Mouse (Mus musculus) forebrain, embryonic 14.5 days (tissue): ENCODE data around the gene Gabarap. TPM values are rescaled to one million over a fixed set of nuclear protein-coding genes. Genes with fewer than 3 reads are reported as not detected.

Experiments used
- ATAC-seq: fragments of 200-750 bp; cut with Nextera tagmentation; 2 replicates; pipeline ENCODE4 v1.8.0; 2017; ENCODE audit warnings: mild to moderate bottlenecking, moderate library complexity
- DNase-seq: peaks from one replicate; pipeline ENCODE4 v3.0.0-alpha.2; 2015; ENCODE audit warnings: low spot score
- H3K27ac ChIP-seq: fragments of 300-500 bp; sonication (generic); 2 replicates; pipeline ENCODE4 v1.5.1; 2014; ENCODE audit warnings: low read depth, mild to moderate bottlenecking, control low read depth, low read length, moderate library complexity
- H3K27me3 ChIP-seq: fragments of 300-500 bp; sonication (generic); replicated peaks from 2 replicates; pipeline ENCODE4 v1.6.1; 2014; ENCODE audit warnings: low read length, control low read depth, mixed read lengths; ENCODE audit not compliant: control insufficient read depth, insufficient read depth
- H3K36me3 ChIP-seq: fragments of 300-500 bp; sonication (generic); 2 replicates; pipeline ENCODE4 v1.6.1; 2014; ENCODE audit warnings: low read length, control low read depth; ENCODE audit not compliant: control insufficient read depth, insufficient read depth
- H3K4me1 ChIP-seq: fragments of 300-500 bp; sonication (generic); 2 replicates; pipeline ENCODE4 v1.6.1; 2014; ENCODE audit warnings: antibody characterized with exemption, low read length, control low read depth; ENCODE audit not compliant: control insufficient read depth, insufficient read depth
- H3K4me2 ChIP-seq: fragments of 300-500 bp; sonication (generic); 2 replicates; pipeline ENCODE4 v1.6.1; 2014; ENCODE audit warnings: mild to moderate bottlenecking, control low read depth, low read length
- H3K4me3 ChIP-seq: fragments of 300-500 bp; sonication (generic); 2 replicates; pipeline ENCODE4 v1.5.1; 2014; ENCODE audit warnings: low read depth, low read length, control low read depth
- H3K9ac ChIP-seq: fragments of 300-500 bp; sonication (generic); 2 replicates; pipeline ENCODE4 v1.6.1; 2014; ENCODE audit warnings: mild to moderate bottlenecking, low read length, control low read depth, moderate library complexity
- H3K9me3 ChIP-seq: fragments of 300-500 bp; sonication (generic); replicated peaks from 2 replicates; pipeline ENCODE4 v1.6.1; 2016; ENCODE audit warnings: low read length, control low read depth, mixed read lengths; ENCODE audit not compliant: control insufficient read depth
- WGBS: fragments of 180-500 bp; shearing (Covaris S2); extraction: QIAGEN DNeasy Blood & Tissue Kit; methylation state at CpG from one replicate; pipeline ENCODE4 v1.1.7; 2014; 5-methylcytosine and 5-hydroxymethylcytosine counted together
- polyA plus RNA-seq: library from polyadenylated mRNA; unstranded; fragments of >200 nt; fragmentation: Nextera tagmentation; extraction: Ambion mirVana; gene quantifications from 2 replicates; pipeline ENCODE4 v1.2.1, GENCODE M21; 2014

Gene Gabarap
- polyA plus RNA-seq, 1 experiment from 2014 or later: 779 TPM

GRCm38 (mm10) chr11:70019495-70020021, 28.6 kb downstream of the Gabarap start:
- H3K27me3 ChIP-seq: no peaks in the 10 kb centered on the region
- peak overlapping the region; percentile 94 for H3K9ac ChIP-seq
- no peaks in the 10 kb centered on the region for H3K36me3 ChIP-seq
- 0% methylated on average over 1 of the region's 2 CpGs for WGBS
- peaks cover 49% of the 10 kb centered on the region for H3K4me1 ChIP-seq
- H3K27ac ChIP-seq: peak overlapping the region; percentile 90
- DNase-seq: no peak
- H3K4me3 ChIP-seq: peak overlapping the region; percentile 66
- H3K4me2 ChIP-seq: peak overlapping the region; percentile 79
- no peaks in the 10 kb centered on the region for H3K9me3 ChIP-seq
- ATAC-seq: no peak

DNA sequence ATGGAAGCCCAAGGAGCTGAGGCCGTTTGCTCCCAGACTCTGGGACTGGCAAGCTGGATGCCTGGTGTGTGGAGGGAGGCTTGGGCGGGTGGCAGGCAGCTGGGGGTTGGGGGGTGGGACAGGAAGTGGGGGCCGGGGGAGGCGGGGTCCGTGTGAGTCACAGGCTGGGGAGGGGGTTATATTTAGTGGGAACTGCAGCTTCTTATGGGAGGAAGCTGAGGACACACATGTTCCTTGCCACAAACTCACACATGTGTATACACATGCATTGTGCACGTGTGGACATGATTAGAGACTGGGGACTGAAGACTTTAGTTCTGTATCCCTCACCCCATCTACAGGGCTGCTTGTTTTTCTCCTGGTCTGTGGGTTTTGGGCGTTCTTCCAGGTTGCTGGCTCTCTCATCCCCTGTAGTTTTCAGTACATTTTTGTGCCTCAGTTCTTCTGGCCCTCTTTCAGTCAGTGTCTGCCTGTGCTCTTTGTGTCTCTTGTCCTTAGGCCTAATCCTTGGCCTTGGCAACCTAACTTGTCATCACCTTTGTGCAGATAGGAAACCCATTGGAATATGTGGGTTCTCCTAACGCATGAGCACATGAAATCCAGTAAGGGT, 29.2 kb downstream of the Gabarap start:
- no peaks in the 10 kb centered on the region for H3K9me3 ChIP-seq
- H3K4me2 ChIP-seq: peak overlapping the region; percentile 79
- H3K9ac ChIP-seq: peak overlapping the region; percentile 94
- H3K4me1 ChIP-seq: peaks cover 49% of the 10 kb centered on the region
- WGBS: 11% methylated on average over 8 of the region's 8 CpGs
- ATAC-seq (no peak), DNase-seq (peak; percentile 30)
- no peaks in the 10 kb centered on the region for H3K27me3 ChIP-seq
- H3K4me3 ChIP-seq: peak overlapping the region; percentile 66
- no peaks in the 10 kb centered on the region for H3K36me3 ChIP-seq
- peak overlapping the region; percentile 90 for H3K27ac ChIP-seq

DNA sequence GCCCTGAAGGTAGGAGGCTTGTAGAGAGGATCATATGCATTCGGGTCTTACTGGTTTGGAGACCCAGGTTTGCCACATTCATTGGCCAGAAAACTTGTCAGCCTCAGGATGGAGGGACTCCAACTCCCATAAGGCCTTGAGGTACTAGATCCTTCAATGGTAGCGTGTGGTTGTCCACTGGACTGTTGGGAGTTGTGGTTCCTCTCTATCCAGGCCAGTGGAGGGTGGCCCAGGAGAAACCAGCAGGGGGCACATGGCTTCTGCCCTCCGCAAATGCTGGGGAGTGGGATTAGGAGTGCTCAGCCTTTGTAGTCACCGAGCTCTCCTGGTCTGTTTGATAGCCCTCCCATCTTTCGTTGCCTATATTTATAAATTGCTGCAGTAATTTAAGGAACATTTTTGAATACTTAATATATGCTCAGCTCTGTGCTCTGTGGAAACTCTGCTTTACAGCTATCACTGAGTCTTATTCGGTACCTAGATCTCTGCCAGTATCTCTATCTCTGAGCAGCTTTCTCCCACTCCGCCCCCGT, 29.9 kb downstream of the Gabarap start:
- H3K4me1 ChIP-seq: peaks cover 54% of the 10 kb centered on the region
- peak; percentile 77 for ATAC-seq
- WGBS: 2% methylated on average over 8 of the region's 8 CpGs

GRCm38 (mm10) chr11:70021264-70022132, 30.6 kb downstream of the Gabarap start:
- Histone ChIP-seq H3K9me3 (no peaks in the 10 kb centered on the region), H3K4me3 (peak overlapping the region; percentile 66), H3K27me3 (no peaks in the 10 kb centered on the region), H3K27ac (peak overlapping the region; percentile 90), H3K9ac (peak overlapping the region; percentile 94), H3K4me2 (peak overlapping the region; percentile 79), H3K36me3 (no peaks in the 10 kb centered on the region), H3K4me1 (peaks cover 61% of the 10 kb centered on the region)
- WGBS: 1% methylated on average over 39 of the region's 40 CpGs
- DNase-seq (peak; percentile 100), ATAC-seq (peak; percentile 79)

More for the DNA sequence above, 29.9 kb downstream of the Gabarap start:
- Histone ChIP-seq H3K9me3 (no peaks in the 10 kb centered on the region), H3K36me3 (no peaks in the 10 kb centered on the region), H3K4me2 (peak overlapping the region; percentile 79), H3K4me3 (peak overlapping the region; percentile 66), H3K27ac (peak overlapping the region; percentile 90), H3K27me3 (no peaks in the 10 kb centered on the region), H3K9ac (peak overlapping the region; percentile 94)
- DNase-seq: peak; percentile 94

- Histone ChIP-seq H3K27ac (peak overlapping the region; percentile 44), H3K9me3 (no peaks in the 10 kb centered on the region), H3K4me3 (peak overlapping the region; percentile 37), H3K4me1 (peaks cover 74% of the 10 kb centered on the region), H3K4me2 (peak overlapping the region; percentile 69), H3K27me3 (no peaks in the 10 kb centered on the region), H3K9ac (peak overlapping the region; percentile 66), H3K36me3 (no peaks in the 10 kb centered on the region)
- WGBS: 3% methylated on average over 24 of the region's 29 CpGs
- DNase-seq (peak; percentile 77), ATAC-seq (no peak)
These were observed 32.7 kb downstream of the Gabarap start for GRCm38 (mm10) chr11:70023481-70024150.

DNA sequence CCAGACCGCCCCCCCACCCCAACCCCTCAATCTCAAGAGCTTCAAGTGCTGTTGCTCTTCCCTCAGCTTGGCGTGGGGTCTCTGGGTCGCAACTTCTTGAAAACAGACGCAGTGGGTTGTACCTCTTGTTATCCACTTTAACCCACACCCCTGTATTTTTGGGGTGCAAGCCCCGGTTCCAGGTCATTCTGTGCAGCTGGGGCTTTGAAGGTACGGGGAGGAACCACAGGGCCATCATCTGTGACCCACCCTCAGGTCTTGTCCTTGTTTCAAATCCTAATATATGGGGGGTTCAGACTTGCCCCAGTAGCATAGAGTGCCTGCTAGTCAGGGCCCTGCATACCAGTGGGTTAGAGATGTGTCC, 33.2 kb downstream of the Gabarap start:
- Histone ChIP-seq H3K9me3 (no peaks in the 10 kb centered on the region), H3K4me1 (peaks cover 75% of the 10 kb centered on the region), H3K27me3 (no peaks in the 10 kb centered on the region), H3K36me3 (no peaks in the 10 kb centered on the region), H3K4me2 (peak overlapping the region; percentile 69), H3K27ac (peak overlapping the region; percentile 44), H3K4me3 (peak overlapping the region; percentile 37), H3K9ac (peak overlapping the region; percentile 66)
- ATAC-seq (no peak), DNase-seq (no peak)
- 14% methylated on average over 6 of the region's 6 CpGs for WGBS

DNA sequence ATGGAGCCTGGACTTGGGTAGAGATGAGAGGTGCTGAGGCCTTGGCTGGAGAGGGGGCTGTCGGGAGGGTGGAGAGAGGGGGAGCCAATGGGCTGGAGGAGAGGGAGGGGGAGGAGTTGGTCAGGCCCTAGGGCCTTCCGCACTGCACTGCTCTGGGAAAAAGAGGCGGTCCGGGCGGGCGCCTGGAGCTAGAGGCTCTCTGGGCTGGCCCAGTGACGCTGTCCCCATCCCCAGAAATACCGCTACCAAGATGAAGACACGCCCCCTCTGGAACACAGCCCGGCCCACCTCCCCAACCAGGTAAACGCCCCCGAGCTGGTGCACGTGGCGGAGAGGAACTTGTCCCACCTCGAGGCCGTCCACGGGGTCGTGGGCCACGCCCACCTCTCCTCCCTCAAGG, 35.7 kb downstream of the Gabarap start:
- Histone ChIP-seq H3K36me3 (peaks cover 13% of the 10 kb centered on the region), H3K4me2 (peak overlapping the region; percentile 59), H3K9ac (peak overlapping the region; percentile 59), H3K4me1 (peaks cover 73% of the 10 kb centered on the region), H3K27me3 (no peaks in the 10 kb centered on the region), H3K4me3 (peak overlapping the region; percentile 20), H3K9me3 (no peaks in the 10 kb centered on the region), H3K27ac (peak overlapping the region; percentile 98; the same call in 1 of the 2 replicates)
- ATAC-seq (no peak), DNase-seq (peak; percentile 65)
- WGBS: 3% methylated on average over 16 of the region's 19 CpGs

- 25% methylated on average over 9 of the region's 9 CpGs for WGBS
- peak overlapping the region; percentile 59 for H3K4me2 ChIP-seq
- no peaks in the 10 kb centered on the region for H3K9me3 ChIP-seq
- no peaks in the 10 kb centered on the region for H3K27me3 ChIP-seq
- peaks cover 20% of the 10 kb centered on the region for H3K36me3 ChIP-seq
- H3K27ac ChIP-seq: peak overlapping the region; percentile 98
- H3K4me3 ChIP-seq: no peak overlapping the region; the same call in 1 of the 2 replicates
- H3K9ac ChIP-seq: peak overlapping the region; percentile 59
- DNase-seq (no peak), ATAC-seq (no peak)
- peaks cover 68% of the 10 kb centered on the region for H3K4me1 ChIP-seq
These were observed 36.5 kb downstream of the Gabarap start for GRCm38 (mm10) chr11:70027397-70027796.
